Mouse (Mus musculus) heart, embryonic 16.5 days (tissue): ENCODE results near the gene Pkn1. TPM values are rescaled to one million over a fixed set of nuclear protein-coding genes. Genes with fewer than 3 reads are reported as not detected.

Experiments
- ATAC-seq: fragments of 200-750 bp; cut with Nextera tagmentation; replicated peaks from 2 replicates; pipeline ENCODE4 v1.8.0; 2017; ENCODE audit warnings: moderate number of reproducible peaks; ENCODE audit not compliant: insufficient read depth, low FRiP score; ENCODE audit errors: extremely low read depth
- H3K27ac ChIP-seq: fragments of 300-500 bp; sonication (generic); 2 replicates; pipeline ENCODE4 v1.5.1; 2014; ENCODE audit warnings: mild to moderate bottlenecking, low read length, control low read depth, moderate library complexity
- H3K27me3 ChIP-seq: fragments of 300-500 bp; sonication (generic); 2 replicates; pipeline ENCODE4 v1.6.1; 2014; ENCODE audit warnings: low read length, mixed read lengths; ENCODE audit not compliant: control insufficient read depth, insufficient read depth
- H3K36me3 ChIP-seq: fragments of 300-500 bp; sonication (generic); 2 replicates; pipeline ENCODE4 v1.6.1; 2014; ENCODE audit not compliant: control insufficient read depth, insufficient read depth
- H3K4me1 ChIP-seq: fragments of 300-500 bp; sonication (generic); 2 replicates; pipeline ENCODE4 v1.6.1; 2014; ENCODE audit warnings: low read length, mixed read lengths; ENCODE audit not compliant: control insufficient read depth, insufficient read depth
- H3K4me2 ChIP-seq: fragments of 300-500 bp; sonication (generic); 2 replicates; pipeline ENCODE4 v1.6.1; 2014; ENCODE audit warnings: low read depth, mild to moderate bottlenecking, control low read depth, low read length
- H3K4me3 ChIP-seq: fragments of 300-500 bp; sonication (generic); 2 replicates; pipeline ENCODE4 v1.5.1; 2014; ENCODE audit warnings: mild to moderate bottlenecking, control low read depth, low read length
- H3K9ac ChIP-seq: fragments of 300-500 bp; sonication (generic); 2 replicates; pipeline ENCODE4 v1.6.1; 2014; ENCODE audit warnings: low read length, control low read depth
- H3K9me3 ChIP-seq: fragments of 300-500 bp; sonication (generic); replicated peaks from 2 replicates; pipeline ENCODE4 v1.6.1; 2016; ENCODE audit warnings: low read length; ENCODE audit not compliant: control insufficient read depth
- WGBS: fragments of 180-500 bp; shearing (Covaris S2); extraction: QIAGEN DNeasy Blood & Tissue Kit; methylation state at CpG from one replicate; pipeline ENCODE4 v1.1.7; 2014; 5-methylcytosine and 5-hydroxymethylcytosine counted together
- polyA plus RNA-seq: library from polyadenylated mRNA; unstranded; fragments of >200 nt; fragmentation: Nextera tagmentation; extraction: Ambion mirVana; gene quantifications from 2 replicates; pipeline ENCODE4 v1.2.1, GENCODE M21; 2015

The Pkn1 gene
- polyA plus RNA-seq, 1 experiment from 2014 or later: 17.5 TPM

DNA sequence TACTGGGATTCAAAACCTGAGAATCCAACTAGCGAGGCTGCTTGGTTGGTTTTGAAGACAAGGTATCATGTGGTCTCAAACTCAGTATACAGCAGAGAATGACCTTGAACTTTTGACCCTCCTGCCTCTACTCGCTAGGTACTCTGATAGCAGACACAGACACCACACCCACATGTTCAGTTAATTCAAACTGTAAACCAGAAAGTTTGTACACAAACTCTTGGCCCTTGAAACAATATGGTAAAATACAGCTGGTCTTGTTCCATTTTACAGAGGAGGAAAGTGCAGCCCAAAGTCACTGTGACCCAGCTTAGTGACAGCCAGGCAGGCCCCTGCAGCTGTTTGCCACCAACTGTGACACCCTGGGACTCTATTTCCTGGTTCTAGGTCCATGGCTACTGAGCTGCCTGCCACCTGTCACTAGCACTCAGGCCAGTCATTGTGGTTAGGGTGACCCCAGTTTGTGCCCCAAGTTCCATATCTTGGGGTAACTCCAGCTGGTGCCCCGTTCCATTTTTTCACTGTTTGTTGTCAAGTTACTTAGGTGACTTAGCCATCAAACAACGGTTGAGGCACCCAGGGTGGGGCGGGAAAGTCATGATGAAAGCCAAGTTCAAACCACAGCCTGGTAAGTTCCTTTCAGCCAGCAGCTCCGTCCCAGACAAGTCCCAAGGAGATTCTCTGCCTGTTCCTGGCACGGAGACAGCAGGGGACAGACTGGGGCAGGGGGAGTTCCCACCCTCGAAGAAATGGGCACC is 40.9 kb upstream of the Pkn1 start:
- peak overlapping the region; percentile 96 for H3K9ac ChIP-seq
- no peaks in the 10 kb centered on the region for H3K36me3 ChIP-seq
- peaks cover 3% of the 10 kb centered on the region; the same call in 1 of the 2 replicates for H3K9me3 ChIP-seq
- WGBS: 30% methylated on average over 8 of the region's 8 CpGs
- no peak for ATAC-seq
- H3K27me3 ChIP-seq: no peaks in the 10 kb centered on the region
- peak overlapping the region; percentile 82 for H3K4me3 ChIP-seq
- peak overlapping the region; percentile 97 for H3K4me2 ChIP-seq
- H3K4me1 ChIP-seq: peaks cover 42% of the 10 kb centered on the region
- peak overlapping the region; percentile 91 for H3K27ac ChIP-seq

DNA sequence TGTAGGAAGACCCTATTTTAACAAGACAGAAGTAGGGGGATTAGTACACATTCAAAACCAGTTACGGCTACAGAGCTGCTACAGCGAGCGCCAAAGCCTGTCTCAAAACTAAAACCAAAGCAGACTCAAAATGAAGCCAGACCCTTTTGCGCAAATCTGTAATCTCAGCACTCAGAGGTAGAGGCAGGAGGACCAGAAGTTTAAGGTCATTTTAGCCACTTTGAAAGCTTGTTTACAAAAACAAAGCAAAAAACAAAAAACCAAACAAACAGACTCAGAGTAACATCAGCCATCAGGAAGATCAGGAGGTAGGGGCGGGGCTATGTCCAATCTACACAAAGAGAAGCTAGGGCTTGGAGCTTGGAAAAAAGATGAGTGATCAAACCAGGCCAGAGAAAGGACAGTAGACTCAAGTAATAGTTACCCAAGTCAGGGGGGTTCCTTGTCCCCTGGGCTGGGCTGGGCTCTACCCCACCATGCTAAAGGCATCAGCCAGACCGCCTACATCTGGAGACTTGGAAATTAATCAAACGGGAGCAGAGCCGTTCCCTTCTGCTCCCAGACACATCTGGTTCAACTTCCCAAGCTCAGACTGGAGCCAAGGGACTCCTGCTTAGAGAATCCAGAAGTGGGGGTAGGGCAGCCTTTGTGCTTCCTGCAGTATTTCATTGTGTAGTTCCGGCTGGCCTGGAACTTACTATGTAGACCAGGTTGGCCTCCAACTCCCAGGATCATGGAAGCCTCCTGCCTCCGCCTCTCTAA is 40.2 kb upstream of the Pkn1 start:
- peak overlapping the region; percentile 97 for H3K4me2 ChIP-seq
- H3K9ac ChIP-seq: peak overlapping the region; percentile 45
- no peaks in the 10 kb centered on the region for H3K27me3 ChIP-seq
- H3K4me1 ChIP-seq: peaks cover 42% of the 10 kb centered on the region
- H3K4me3 ChIP-seq: peak overlapping the region; percentile 82
- peaks cover 3% of the 10 kb centered on the region; the same call in 1 of the 2 replicates for H3K9me3 ChIP-seq
- H3K36me3 ChIP-seq: no peaks in the 10 kb centered on the region
- 71% methylated on average over 10 of the region's 10 CpGs for WGBS
- peak overlapping the region; percentile 91 for H3K27ac ChIP-seq
- ATAC-seq: no peak

DNA sequence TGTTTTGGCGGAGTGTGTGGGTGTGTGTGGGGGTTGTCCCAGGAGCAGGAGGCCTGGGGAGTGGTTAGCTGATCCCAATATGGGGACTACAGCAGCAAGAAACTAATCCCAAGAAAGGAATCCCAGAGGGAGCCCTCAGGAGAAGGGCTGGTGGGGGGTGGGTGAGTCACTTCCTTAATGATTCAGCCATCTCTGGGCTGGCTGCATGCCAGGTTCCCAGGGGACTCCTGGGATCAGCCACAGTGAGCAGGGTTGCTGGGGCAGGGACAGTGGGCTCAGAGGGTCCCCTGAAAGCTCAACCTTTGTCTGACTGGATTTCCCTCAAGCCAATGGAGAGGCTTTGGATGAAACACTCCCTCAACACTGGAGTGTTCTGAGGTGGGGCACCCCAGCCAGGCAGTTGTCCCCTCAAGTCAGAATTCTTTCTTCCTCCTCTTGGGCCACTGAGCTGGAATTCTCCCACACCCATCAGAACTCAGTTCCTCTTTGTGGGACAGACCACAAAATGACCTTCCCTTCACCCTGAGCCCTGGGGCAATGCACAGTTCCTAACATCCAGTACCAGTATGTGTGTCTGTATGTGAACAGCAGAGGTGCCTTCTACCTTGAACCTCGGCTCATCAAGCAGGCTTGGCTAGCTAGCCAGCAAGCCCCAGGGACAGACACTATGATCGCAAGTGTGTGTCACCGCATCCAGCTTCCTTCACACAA is 39.0 kb upstream of the Pkn1 start:
- Histone ChIP-seq H3K36me3 (peaks cover 5% of the 10 kb centered on the region; the same call in 1 of the 2 replicates), H3K9ac (peak overlapping the region; percentile 3), H3K4me1 (peaks cover 48% of the 10 kb centered on the region), H3K27me3 (no peaks in the 10 kb centered on the region), H3K27ac (peak overlapping the region; percentile 91), H3K4me3 (peak overlapping the region; percentile 21), H3K9me3 (peaks cover 3% of the 10 kb centered on the region; the same call in 1 of the 2 replicates), H3K4me2 (peak overlapping the region; percentile 97)
- WGBS: 58% methylated on average over 4 of the region's 4 CpGs
- ATAC-seq: 0 out of 2 replicates have a peak, but pooled peaks have one; percentile 7

DNA sequence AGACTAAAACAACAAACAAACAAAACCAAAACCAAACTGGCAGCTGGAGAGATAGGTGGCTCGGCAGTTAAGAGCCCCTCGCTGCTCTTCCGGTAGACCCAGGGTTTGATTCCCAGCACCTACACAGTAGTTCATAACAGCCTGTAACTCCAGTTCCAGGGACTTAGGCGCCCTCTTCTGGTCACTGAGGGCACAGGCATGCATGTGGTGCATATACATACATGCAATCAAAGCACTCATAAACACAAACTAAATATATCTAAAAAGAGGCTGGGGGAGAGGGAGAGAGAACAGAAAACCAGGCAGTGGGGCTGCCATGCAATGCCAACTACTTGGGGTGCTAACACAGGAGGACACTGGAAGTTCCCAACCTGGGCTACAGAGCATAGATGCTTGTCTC is 38.4 kb upstream of the Pkn1 start:
- peaks cover 5% of the 10 kb centered on the region; the same call in 1 of the 2 replicates for H3K36me3 ChIP-seq

DNA sequence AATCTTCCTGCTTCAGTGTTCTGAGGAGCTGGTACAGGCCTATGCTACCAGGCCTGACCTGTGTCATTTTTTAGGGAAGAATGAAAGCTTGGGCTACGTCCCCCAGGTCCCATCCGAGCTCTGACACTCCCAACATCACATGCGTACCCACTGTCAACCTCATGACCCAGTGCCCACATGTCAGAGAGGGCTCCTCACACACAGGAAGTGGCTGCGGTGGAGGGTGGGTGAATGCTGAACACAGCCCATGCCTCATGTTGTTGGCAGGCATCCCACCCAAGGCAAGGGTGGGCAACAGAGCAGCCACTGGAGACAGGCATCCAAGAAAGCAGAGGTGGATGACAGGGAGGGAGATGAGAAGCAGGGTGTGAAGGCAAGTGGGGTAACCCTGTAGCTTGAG is 37.7 kb upstream of the Pkn1 start:
- no peak for ATAC-seq
- no peaks in the 10 kb centered on the region for H3K27me3 ChIP-seq
- no peak overlapping the region for H3K4me3 ChIP-seq
- H3K4me2 ChIP-seq: no peak overlapping the region
- no peak overlapping the region for H3K27ac ChIP-seq
- H3K36me3 ChIP-seq: peaks cover 6% of the 10 kb centered on the region; the same call in 1 of the 2 replicates
- peaks cover 45% of the 10 kb centered on the region for H3K4me1 ChIP-seq
- 79% methylated on average over 4 of the region's 4 CpGs for WGBS
- H3K9ac ChIP-seq: no peak overlapping the region
- H3K9me3 ChIP-seq: peaks cover 3% of the 10 kb centered on the region; the same call in 1 of the 2 replicates

More for the DNA sequence above, 38.4 kb upstream of the Pkn1 start:
- Histone ChIP-seq H3K27ac (peak overlapping the region; percentile 33), H3K27me3 (no peaks in the 10 kb centered on the region), H3K9me3 (peaks cover 3% of the 10 kb centered on the region; the same call in 1 of the 2 replicates), H3K4me1 (peaks cover 49% of the 10 kb centered on the region), H3K9ac (no peak overlapping the region), H3K4me2 (peak overlapping the region; percentile 97), H3K4me3 (no peak overlapping the region)
- WGBS: 87% methylated on average over 4 of the region's 4 CpGs
- ATAC-seq: no peak

DNA sequence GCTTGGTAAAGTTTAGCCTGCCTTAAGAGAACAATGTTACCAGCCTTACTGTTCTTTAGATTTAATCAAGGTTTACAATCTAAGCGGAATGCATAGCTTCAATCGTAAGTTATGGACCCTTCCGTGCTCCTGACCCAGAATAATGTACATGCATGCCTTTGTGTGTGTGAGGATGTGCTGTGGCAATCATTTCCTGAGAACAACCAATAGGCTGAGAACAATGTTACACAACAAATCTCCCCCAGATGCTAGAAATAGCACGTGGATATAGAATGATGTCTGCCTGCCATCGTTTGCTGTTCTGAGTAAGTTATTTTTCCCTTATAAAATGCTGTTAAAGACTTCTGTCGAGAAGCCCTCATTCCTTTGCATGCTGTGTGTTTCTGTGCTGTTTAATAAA is 33.9 kb upstream of the Pkn1 start:
- Histone ChIP-seq H3K9me3 (peaks cover 3% of the 10 kb centered on the region; the same call in 1 of the 2 replicates), H3K36me3 (peaks cover 25% of the 10 kb centered on the region), H3K27me3 (no peaks in the 10 kb centered on the region), H3K27ac (no peak overlapping the region), H3K4me1 (peaks cover 14% of the 10 kb centered on the region), H3K4me2 (no peak overlapping the region), H3K9ac (no peak overlapping the region), H3K4me3 (no peak overlapping the region)
- WGBS: 69% methylated on average over 6 of the region's 6 CpGs
- no peak for ATAC-seq

DNA sequence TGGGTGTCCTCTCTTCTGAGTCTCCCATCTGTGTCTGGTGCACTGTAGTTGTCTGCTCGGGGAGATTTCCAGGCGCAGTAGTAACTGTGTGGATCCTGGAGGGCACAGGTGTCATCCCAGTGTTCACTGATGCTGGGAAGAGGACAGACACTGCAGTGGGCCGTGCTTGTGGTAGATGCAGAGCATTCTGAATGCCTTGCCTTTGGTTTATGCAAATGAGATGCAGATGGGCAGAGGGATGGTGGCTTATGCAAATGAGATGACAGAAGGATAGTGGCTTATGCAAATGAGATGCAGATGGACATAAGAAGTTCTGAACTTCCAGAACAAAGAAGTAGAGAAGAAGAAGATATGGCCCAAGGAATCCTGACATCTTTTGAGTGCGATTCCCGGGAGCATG is 32.9 kb upstream of the Pkn1 start:
- H3K4me3 ChIP-seq: no peak overlapping the region

DNA sequence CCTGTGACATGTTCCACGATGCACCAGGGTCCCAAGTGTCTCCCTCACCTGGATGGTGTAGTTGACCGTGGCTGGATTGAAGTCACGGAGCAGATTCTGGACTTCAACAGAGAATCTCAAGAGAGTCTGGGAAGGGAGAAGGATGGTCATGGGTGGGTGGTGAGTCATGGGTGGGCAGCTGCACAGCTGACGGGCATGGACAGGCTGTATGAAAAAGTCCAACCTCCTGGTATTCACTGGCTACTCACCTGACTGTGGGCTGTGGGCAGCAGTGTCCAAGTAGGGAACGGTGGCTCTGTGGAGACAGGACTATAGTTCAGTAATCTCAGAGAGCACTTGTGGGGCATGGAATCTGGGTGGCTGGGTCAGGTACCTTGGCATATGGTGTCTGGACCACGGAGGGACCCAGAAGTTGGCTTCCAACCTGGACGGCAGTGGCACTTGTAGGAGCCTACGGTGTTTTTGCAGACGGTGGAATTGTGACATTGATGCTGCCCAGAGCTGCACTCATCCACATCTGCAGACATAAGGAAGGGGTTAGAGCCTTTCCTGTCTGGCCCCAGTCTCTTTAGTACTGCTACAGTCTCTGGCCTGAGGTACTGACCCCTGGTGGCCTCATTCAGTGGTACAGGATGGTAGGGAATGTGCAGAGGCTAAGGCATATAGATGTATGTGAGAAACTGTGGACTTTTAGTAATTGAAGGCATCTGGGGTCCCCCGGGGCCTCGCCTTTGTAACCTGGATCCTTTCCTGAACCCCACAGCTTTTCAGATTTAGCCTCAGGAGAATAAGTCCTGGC is 30.2 kb upstream of the Pkn1 start:
- Histone ChIP-seq H3K9ac (no peak overlapping the region), H3K9me3 (no peaks in the 10 kb centered on the region), H3K36me3 (peaks cover 50% of the 10 kb centered on the region), H3K4me1 (peaks cover 6% of the 10 kb centered on the region; the same call in 1 of the 2 replicates), H3K27me3 (no peaks in the 10 kb centered on the region), H3K27ac (no peak overlapping the region), H3K4me3 (no peak overlapping the region), H3K4me2 (no peak overlapping the region)
- 0 out of 2 replicates have a peak, but pooled peaks have one; percentile 43 for ATAC-seq
- WGBS: 70% methylated on average over 11 of the region's 11 CpGs

More for the DNA sequence above, 32.9 kb upstream of the Pkn1 start:
- H3K27me3 ChIP-seq: no peaks in the 10 kb centered on the region
- no peak overlapping the region for H3K27ac ChIP-seq
- peaks cover 9% of the 10 kb centered on the region; the same call in 1 of the 2 replicates for H3K4me1 ChIP-seq
- H3K4me2 ChIP-seq: no peak overlapping the region
- 83% methylated on average over 5 of the region's 5 CpGs for WGBS
- no peaks in the 10 kb centered on the region for H3K9me3 ChIP-seq
- ATAC-seq: no peak
- no peak overlapping the region for H3K9ac ChIP-seq
- peaks cover 34% of the 10 kb centered on the region for H3K36me3 ChIP-seq
